Mouse (Mus musculus): ENCODE results near the gene Rfx2. TPM values are rescaled to one million over a fixed set of nuclear protein-coding genes. Genes with fewer than 3 reads are reported as not detected.

Rfx2 gene
- polyA plus RNA-seq, 1 experiment from 2014 or later: 6.9 TPM

- peak overlapping the region; percentile 82; the same call in 1 of the 2 replicates for H3K9ac ChIP-seq (ENCODE audit: low read length)
- no peak for ATAC-seq (ENCODE audit: low read depth)
Measured at GRCm38 (mm10) chr17:56763741-56764250, 67.0 kb downstream of the Rfx2 start.

GRCm38 (mm10) chr17:56762769-56763731 is 67.8 kb downstream of the Rfx2 start:
- 41% methylated on average over 27 of the region's 27 CpGs for WGBS
- H3K9ac ChIP-seq (ENCODE audit: low read length): no peak overlapping the region
- no peaks in the 10 kb centered on the region for H3K27me3 ChIP-seq (ENCODE audit: control insufficient read depth, insufficient read depth, low read depth, low read length)
- H3K4me1 ChIP-seq (replicated peaks; ENCODE audit: control insufficient read depth, insufficient read depth, low read length): peaks cover 19% of the 10 kb centered on the region
- no peak for ATAC-seq (ENCODE audit: low read depth)
- no peaks in the 10 kb centered on the region for H3K9me3 ChIP-seq (ENCODE audit: control insufficient read depth, low read length)
- H3K36me3 ChIP-seq (ENCODE audit: control insufficient read depth, insufficient read depth, low read length): peaks cover 10% of the 10 kb centered on the region
- H3K4me2 ChIP-seq (ENCODE audit: low read depth, low read length): no peak overlapping the region; the same call in 1 of the 2 replicates
- H3K27ac ChIP-seq (ENCODE audit: low read length): peak overlapping the region; percentile 65; the same call in 1 of the 2 replicates
- no peak overlapping the region; the same call in 1 of the 2 replicates for H3K4me3 ChIP-seq (ENCODE audit: low read length)

More at GRCm38 (mm10) chr17:56763741-56764250, 67.0 kb downstream of the Rfx2 start:
- Histone ChIP-seq H3K27ac (ENCODE audit: low read length) (no peak overlapping the region; the same call in 1 of the 2 replicates), H3K27me3 (ENCODE audit: control insufficient read depth, insufficient read depth, low read depth, low read length) (no peaks in the 10 kb centered on the region), H3K36me3 (ENCODE audit: control insufficient read depth, insufficient read depth, low read length) (peaks cover 16% of the 10 kb centered on the region), H3K4me1 (replicated peaks; ENCODE audit: control insufficient read depth, insufficient read depth, low read length) (peaks cover 19% of the 10 kb centered on the region), H3K4me3 (ENCODE audit: low read length) (peak overlapping the region; percentile 73), H3K4me2 (ENCODE audit: low read depth, low read length) (peak overlapping the region; percentile 87), H3K9me3 (ENCODE audit: control insufficient read depth, low read length) (no peaks in the 10 kb centered on the region)
- 75% methylated on average over 8 of the region's 8 CpGs for WGBS

GRCm38 (mm10) chr17:56761991-56762410 is 68.8 kb downstream of the Rfx2 start:
- Histone ChIP-seq H3K27me3 (ENCODE audit: control insufficient read depth, insufficient read depth, low read depth, low read length) (peaks cover 5% of the 10 kb centered on the region), H3K4me2 (ENCODE audit: low read depth, low read length) (peak overlapping the region; percentile 66), H3K9ac (ENCODE audit: low read length) (peak overlapping the region; percentile 71), H3K36me3 (ENCODE audit: control insufficient read depth, insufficient read depth, low read length) (peaks cover 1% of the 10 kb centered on the region; the same call in 1 of the 2 replicates), H3K9me3 (ENCODE audit: control insufficient read depth, low read length) (no peaks in the 10 kb centered on the region), H3K4me3 (ENCODE audit: low read length) (peak overlapping the region; percentile 57), H3K27ac (ENCODE audit: low read length) (peak overlapping the region; percentile 65), H3K4me1 (replicated peaks; ENCODE audit: control insufficient read depth, insufficient read depth, low read length) (peaks cover 25% of the 10 kb centered on the region)
- 0% methylated on average over 24 of the region's 28 CpGs for WGBS
- ATAC-seq (ENCODE audit: low read depth): peak; percentile 44

GRCm38 (mm10) chr17:56761077-56761476 is 69.7 kb downstream of the Rfx2 start:
- H3K36me3 ChIP-seq (ENCODE audit: control insufficient read depth, insufficient read depth, low read length): no peaks in the 10 kb centered on the region
- peaks cover 28% of the 10 kb centered on the region for H3K4me1 ChIP-seq (replicated peaks; ENCODE audit: control insufficient read depth, insufficient read depth, low read length)
- no peak for ATAC-seq (ENCODE audit: low read depth)
- 62% methylated on average over 3 of the region's 3 CpGs for WGBS
- H3K4me2 ChIP-seq (ENCODE audit: low read depth, low read length): no peak overlapping the region
- no peak overlapping the region for H3K4me3 ChIP-seq (ENCODE audit: low read length)
- H3K27ac ChIP-seq (ENCODE audit: low read length): no peak overlapping the region
- H3K9me3 ChIP-seq (ENCODE audit: control insufficient read depth, low read length): no peaks in the 10 kb centered on the region
- H3K27me3 ChIP-seq (ENCODE audit: control insufficient read depth, insufficient read depth, low read depth, low read length): peaks cover 11% of the 10 kb centered on the region
- H3K9ac ChIP-seq (ENCODE audit: low read length): no peak overlapping the region

GRCm38 (mm10) chr17:56759261-56759660 is 71.6 kb downstream of the Rfx2 start:
- Histone ChIP-seq H3K4me3 (ENCODE audit: low read length) (no peak overlapping the region), H3K36me3 (ENCODE audit: control insufficient read depth, insufficient read depth, low read length) (no peaks in the 10 kb centered on the region), H3K27me3 (ENCODE audit: control insufficient read depth, insufficient read depth, low read depth, low read length) (peaks cover 27% of the 10 kb centered on the region), H3K9ac (ENCODE audit: low read length) (no peak overlapping the region), H3K4me1 (replicated peaks; ENCODE audit: control insufficient read depth, insufficient read depth, low read length) (peaks cover 28% of the 10 kb centered on the region), H3K9me3 (ENCODE audit: control insufficient read depth, low read length) (no peaks in the 10 kb centered on the region), H3K4me2 (ENCODE audit: low read depth, low read length) (no peak overlapping the region), H3K27ac (ENCODE audit: low read length) (no peak overlapping the region)
- ATAC-seq (ENCODE audit: low read depth): no peak
- 42% methylated on average over 7 of the region's 7 CpGs for WGBS

GRCm38 (mm10) chr17:56758132-56758531 is 72.7 kb downstream of the Rfx2 start:
- H3K4me1 ChIP-seq (replicated peaks; ENCODE audit: control insufficient read depth, insufficient read depth, low read length): peaks cover 37% of the 10 kb centered on the region
- H3K27me3 ChIP-seq (ENCODE audit: control insufficient read depth, insufficient read depth, low read depth, low read length): peaks cover 38% of the 10 kb centered on the region
- H3K9me3 ChIP-seq (ENCODE audit: control insufficient read depth, low read length): no peaks in the 10 kb centered on the region
- ATAC-seq (ENCODE audit: low read depth): peak; percentile 15; the same call in 1 of the 2 replicates
- H3K27ac ChIP-seq (ENCODE audit: low read length): no peak overlapping the region
- no peak overlapping the region for H3K4me3 ChIP-seq (ENCODE audit: low read length)
- peak overlapping the region; percentile 99 for H3K4me2 ChIP-seq (ENCODE audit: low read depth, low read length)
- WGBS: 8% methylated on average over 12 of the region's 12 CpGs
- H3K36me3 ChIP-seq (ENCODE audit: control insufficient read depth, insufficient read depth, low read length): no peaks in the 10 kb centered on the region
- no peak overlapping the region for H3K9ac ChIP-seq (ENCODE audit: low read length)

GRCm38 (mm10) chr17:56757416-56758123 is 73.2 kb downstream of the Rfx2 start, which contains the start of gene Nrtn:
TSS of gene Nrtn (minus strand) at chr17:56757530.
- peak; percentile 76 for ATAC-seq (ENCODE audit: low read depth)
- peaks cover 44% of the 10 kb centered on the region for H3K27me3 ChIP-seq (ENCODE audit: control insufficient read depth, insufficient read depth, low read depth, low read length)
- H3K36me3 ChIP-seq (ENCODE audit: control insufficient read depth, insufficient read depth, low read length): no peaks in the 10 kb centered on the region
- H3K9me3 ChIP-seq (ENCODE audit: control insufficient read depth, low read length): no peaks in the 10 kb centered on the region
- peak within 1 kb of the TSS; percentile 59 for H3K4me3 ChIP-seq (ENCODE audit: low read length)
- H3K4me2 ChIP-seq (ENCODE audit: low read depth, low read length): peak within 1 kb of the TSS; percentile 99
- peaks cover 34% of the 10 kb centered on the region for H3K4me1 ChIP-seq (replicated peaks; ENCODE audit: control insufficient read depth, insufficient read depth, low read length)
- under 1% methylated on average over 33 of the region's 48 CpGs for WGBS
- peak within 1 kb of the TSS; percentile 72 for H3K9ac ChIP-seq (ENCODE audit: low read length)
- no peak within 1 kb of the TSS for H3K27ac ChIP-seq (ENCODE audit: low read length)

GRCm38 (mm10) chr17:56756703-56757399 is 74.0 kb downstream of the Rfx2 start:
- ATAC-seq (ENCODE audit: low read depth): peak; percentile 4
- peak overlapping the region; percentile 59 for H3K4me3 ChIP-seq (ENCODE audit: low read length)
- no peaks in the 10 kb centered on the region for H3K36me3 ChIP-seq (ENCODE audit: control insufficient read depth, insufficient read depth, low read length)
- peak overlapping the region; percentile 72 for H3K9ac ChIP-seq (ENCODE audit: low read length)
- WGBS: 1% methylated on average over 50 of the region's 51 CpGs
- peaks cover 29% of the 10 kb centered on the region for H3K4me1 ChIP-seq (replicated peaks; ENCODE audit: control insufficient read depth, insufficient read depth, low read length)
- no peaks in the 10 kb centered on the region for H3K9me3 ChIP-seq (ENCODE audit: control insufficient read depth, low read length)
- H3K27ac ChIP-seq (ENCODE audit: low read length): no peak overlapping the region
- H3K27me3 ChIP-seq (ENCODE audit: control insufficient read depth, insufficient read depth, low read depth, low read length): peaks cover 50% of the 10 kb centered on the region
- peak overlapping the region; percentile 99 for H3K4me2 ChIP-seq (ENCODE audit: low read depth, low read length)
